Mouse (Mus musculus): Measurements from ENCODE around the gene Matn3.
"Not testable (repeated sequence)": the region's sequence is repeated elsewhere in the genome, so short reads cannot be mapped to it uniquely, and the experiment has no call there.

Matn3 gene

DNA sequence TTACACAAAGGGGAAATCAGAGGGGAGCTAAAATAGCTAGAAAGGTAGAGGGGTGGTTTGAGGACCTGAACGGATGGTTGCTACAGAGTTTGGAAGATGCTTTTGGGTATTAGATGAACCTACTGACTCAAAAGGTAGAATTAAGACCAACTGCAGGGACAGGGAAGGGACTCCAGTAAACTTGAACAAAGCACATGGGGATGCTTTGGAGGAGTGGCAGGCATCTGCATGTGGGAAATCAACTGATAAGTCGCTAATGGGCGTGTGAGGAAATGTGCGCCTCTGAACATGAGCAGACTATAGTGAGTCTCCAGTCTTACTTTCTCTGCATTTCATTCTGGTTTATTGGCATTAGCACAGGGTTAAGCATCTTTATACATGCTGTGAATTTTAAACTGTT lies 16.6 kb upstream of the Matn3 start:
- in situ Hi-C loops (cut with MboI, MseI): no loop called here

DNA sequence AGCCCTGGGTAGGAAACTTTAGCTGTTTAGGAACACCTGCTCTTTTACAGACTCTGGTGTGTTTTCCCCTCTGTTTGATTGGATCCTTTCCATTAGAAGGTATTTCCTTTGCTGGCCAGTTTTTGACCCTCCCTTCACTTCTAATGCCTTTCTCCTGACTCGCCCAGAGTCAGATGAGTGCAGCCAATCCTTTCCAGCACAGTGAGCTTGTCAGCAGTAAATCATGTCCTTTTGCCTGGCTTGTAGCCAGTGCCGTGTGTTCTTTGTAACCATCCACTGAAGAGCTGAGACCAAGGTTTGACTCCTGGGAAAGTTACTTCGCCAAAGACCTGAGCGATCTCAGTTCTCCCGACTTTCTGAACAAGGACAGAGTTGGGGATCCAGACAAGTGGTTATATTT lies 12.4 kb upstream of the Matn3 start:
- in situ Hi-C loops (cut with MboI, MseI): no loop called here

DNA sequence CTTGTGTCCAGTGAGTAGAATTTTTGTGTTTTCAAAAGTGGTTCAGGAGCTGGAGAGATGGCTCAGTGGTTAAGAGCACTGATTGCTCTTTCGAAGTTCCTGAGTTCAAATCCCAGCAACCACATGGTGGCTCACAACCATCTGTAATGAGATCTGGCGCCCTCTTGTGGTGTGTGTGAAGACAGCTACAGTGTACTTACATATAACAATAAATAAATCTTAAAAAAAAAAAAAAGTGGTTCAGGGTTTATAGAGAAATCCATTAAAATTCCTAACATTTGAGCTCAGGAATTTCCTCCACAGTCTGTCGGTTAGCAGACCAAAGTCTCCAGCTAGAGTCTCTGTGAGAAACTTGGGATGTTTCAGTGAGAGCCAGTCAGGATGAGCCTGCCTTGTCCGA lies 11.5 kb upstream of the Matn3 start:
- in situ Hi-C loops (cut with MboI, MseI): not testable (repeated sequence)

DNA sequence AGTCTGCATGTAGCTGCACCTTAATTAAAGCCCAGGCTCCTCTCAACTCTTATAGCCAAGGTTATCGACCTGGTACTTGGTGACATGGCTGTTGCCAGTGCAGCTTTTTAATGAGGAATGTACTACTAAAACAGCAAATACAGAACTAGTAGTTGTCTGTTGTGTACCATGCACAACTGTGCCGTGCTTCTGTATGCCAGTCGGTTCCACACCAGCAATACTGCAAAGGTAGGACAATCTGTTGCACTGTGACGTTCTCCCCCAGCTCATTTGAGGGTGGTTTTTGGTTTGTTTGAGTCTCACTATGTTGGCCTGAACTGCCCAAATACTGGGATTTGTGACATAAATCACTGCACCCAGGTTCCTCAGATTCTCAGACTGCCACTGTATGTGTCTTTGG lies 8.2 kb upstream of the Matn3 start:
- in situ Hi-C loops (cut with MboI, MseI): no loop called here

DNA sequence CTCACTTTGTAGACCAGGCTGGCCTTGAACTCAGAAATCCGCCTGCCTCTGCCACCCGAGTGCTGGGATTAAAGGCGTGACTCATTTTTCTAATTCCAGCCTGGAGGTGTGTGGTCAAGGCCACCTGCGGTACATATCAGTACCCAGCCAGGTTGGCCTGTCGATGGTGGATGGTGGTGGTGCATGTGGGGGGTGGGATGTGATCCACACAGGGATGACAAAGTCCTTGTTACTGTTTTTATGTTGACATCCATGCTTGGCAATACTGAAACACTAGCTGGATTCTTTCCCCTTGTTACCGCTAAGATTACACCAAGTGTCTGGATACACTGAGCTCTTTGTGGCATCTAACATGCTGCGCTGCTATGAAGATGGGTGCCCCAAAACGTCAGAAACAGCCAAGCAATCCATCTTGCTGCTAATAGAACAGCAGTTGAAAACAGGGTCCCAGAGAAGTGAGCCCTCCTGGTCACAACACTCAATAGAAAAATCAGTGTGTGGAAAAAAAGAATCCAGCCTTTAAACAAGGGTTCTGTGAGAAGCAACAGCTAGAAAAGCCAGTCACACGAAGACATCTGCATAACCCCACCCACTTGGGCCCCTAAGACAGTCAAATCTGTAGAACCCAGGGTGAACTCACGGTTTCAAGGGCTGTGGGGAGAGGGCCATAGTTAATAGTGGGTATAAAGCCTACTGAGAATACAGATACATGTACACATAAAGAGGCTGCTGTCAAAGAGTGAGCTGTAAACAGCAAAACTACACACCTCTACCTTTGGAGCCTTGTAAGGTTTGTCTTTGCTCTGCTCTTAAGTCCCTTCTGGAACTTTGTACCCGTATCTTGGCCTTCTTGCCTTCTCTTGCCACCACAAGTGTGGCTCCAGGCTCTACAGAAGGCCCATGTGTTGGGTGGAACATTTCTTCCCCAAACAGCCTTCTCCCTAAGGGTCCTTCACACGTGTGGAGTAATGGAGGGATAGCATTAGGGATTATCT lies 7.4 kb upstream of the Matn3 start:
- in situ Hi-C loops (cut with MboI, MseI): no loop called here

DNA sequence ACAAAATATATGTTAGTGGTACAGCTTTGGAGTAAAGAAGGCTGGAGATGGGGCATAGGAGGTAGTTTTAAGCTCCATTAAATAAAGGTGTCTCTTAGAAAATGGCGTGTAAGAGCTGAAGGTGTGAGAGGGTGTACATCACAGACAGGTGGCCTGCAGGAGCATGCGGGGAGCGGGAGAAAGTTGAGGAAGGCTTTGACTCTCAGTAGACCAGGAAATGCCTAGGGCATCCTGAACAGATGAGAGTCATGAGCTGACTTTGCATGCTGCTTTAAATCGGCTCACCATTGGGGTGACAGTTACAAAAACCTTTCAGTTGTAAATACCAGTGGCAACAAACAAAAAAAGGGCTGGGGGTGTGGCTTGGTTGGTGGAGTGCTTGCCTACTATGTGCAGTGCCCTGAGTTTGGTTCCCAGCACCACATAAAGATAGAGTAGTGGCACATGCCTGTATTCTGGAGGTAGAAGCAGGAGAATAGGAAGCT lies 6.6 kb upstream of the Matn3 start:
- in situ Hi-C loops (cut with MboI, MseI): no loop called here

DNA sequence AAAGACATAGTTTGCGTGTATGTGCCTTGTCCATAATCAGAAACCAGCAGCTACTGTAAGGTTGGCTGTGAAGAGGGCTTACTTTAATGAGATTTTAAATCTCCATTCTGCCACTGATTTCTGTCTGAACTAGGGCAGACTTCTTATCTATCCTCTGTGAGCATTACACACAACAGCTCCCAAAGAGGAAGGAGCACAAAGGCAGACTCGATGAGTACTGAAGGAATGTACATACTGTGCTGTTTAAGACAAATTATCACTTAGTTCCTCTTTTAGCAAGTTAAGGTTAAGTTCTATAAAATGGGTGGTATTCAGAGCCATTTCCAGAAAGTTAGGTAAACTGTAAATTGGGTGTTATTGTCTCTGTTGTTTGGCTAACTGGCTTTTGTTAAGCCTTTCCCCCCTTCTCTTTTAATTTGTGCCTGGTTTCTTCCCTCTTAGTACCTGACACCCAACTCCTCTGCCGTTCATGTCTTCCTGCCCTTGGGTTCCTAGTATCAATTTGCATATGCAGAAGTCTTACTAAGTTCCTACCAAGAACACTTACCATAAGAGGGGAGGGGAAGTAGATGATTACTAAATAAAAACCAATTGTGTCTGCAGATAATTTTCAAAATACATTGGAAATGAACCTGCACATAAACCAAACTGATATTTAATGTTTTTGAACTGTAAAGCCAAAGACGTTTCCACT lies 5.9 kb upstream of the Matn3 start:
- in situ Hi-C loops (cut with MboI, MseI): no loop called here

DNA sequence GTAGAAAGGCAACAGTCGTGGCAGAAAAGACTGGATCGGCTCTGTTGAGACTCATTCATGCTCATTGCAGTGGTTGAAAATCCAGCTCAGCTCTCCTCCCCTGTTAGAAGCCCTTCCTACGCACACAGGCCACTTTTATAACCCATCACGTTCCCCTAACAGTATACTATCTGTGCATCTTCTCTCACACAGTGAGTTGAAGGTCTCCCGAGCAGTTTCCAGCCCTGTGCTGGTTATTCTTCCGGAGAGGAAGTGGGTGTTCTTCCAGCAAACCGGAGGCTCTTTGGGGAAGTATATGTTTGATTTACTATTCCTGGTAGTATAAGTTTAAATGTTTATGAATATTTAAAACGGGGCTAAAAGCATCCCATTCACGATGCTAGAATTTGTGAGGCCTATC lies 566 bp upstream of the Matn3 start:
- in situ Hi-C loops (cut with MboI, MseI): no loop called here

DNA sequence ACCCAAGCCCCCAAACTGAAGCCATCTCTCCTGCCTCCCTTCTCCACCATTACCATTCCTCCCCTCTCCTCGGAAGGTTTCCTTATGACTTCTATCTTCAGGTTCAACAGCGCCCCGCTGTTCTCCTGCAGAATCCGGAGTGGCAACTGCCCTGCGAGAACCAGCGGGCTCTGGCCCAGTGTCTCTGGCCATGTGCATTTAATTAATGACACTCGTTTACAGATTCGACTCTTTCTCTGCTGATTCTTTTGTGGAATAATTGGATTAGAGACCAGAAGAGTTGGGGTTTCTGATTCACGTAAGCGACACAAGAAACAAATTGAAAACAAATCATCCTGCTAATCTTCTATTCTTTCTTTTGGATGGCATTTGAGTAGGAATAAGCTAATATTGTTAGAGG lies 5.4 kb downstream of the Matn3 start:
- in situ Hi-C loops (cut with MboI, MseI): no loop called here

DNA sequence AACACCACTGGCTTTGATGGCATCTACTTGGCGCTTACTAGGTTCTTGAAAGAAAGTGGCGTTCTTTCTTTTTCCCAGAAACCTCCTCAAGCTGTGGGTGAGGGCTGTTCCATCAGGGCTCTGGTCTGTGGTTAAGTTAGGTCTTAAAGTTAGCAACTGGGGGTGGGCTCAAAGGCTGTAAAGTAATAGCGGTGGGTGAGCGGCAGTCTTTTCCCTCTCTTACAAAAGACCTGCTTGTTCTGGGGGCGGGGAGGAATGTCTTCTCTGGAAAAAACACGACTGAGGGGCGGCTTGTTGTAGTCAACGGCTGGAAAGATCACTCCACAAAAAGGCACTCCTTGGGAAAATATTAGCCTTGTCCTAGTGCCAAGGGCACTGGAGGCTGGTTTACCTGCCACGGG lies 6.4 kb downstream of the Matn3 start:
- in situ Hi-C loops (cut with MboI, MseI): no loop called here

DNA sequence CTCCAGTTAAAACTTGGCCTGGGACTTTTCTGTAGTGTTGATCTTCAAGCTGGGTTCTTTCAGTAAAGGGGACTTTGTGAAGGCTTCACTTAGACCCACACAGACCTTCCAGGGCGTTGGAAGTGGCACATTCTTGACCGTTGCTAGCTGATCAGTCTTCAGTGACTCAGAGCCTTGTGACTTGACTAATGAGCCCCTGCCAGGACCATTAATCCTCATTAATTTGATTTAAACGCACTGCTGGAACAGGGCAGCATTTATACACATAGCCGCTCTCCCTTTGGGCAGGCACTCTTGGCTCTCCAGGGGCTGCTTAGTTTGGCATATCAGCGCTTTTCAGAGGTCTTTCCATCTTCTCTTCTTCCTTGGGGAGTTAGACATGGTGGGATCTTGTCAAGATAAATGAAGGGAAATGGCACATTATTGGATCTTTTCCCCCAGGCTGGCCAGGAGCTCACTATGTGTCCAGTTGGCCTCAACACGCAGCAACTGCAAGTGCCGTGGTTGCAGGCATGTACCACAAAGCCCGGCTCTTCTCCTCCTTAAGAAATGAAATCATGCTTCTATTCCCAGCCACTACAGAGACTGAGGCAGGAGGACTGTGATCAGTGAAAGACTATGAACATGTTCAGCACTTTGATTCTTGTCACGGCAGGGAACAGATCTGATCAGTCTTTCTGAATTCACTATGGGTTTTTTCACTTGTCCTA lies 14.0 kb downstream of the Matn3 start:
- in situ Hi-C loops (cut with MboI, MseI): no loop called here

DNA sequence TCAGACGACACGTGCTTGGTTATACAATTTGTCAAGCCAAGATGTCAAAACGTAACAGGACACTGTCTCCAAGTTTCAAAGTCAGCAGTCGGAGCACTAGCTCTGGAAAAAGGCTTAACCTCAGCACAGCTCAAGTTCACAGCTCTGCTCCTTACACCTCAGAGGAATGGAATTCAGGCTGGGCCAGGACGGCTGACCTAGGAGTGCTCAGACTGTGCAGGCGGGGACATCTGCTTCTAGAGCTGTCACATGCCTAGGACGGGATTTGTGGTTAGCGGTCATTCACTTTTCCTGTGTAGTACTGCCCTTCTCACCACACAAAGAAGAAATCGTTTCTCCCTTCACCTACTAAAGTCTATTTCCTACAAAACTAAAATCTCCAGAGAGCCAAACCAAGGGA lies 22.1 kb downstream of the Matn3 start:
- in situ Hi-C loops (cut with MboI, MseI): no loop called here

DNA sequence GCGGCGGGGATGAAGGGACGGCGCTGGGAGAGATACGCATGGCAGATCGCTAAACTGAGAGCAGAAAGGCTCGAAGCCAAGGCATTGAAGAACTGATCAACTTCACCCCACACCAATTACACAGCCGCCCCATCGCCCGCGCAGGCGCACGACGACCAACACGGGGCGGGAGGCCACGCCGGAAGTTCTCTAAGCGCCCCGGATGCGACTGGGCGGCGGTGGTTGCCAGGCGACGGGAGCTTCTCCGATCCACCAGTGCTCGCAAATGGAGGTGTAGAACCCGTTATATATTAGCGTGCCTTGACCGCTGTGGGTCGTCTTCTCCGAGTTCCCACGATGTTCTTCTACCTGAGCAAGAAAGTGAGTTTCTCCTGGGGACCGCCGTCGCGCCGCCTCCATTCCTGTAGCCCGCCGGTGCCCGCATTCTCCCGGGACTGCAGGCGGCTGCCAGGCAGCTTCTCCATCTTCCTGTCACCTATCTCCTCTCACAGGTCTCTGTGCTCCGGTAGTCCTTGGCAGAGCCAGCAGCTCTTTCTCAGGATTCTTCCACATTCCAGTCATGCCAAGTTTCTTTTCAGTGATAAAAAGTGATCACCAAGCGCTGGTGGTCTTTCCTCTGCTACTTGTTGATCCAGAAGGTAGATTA lies 26.2 kb downstream of the Matn3 start, which contains the start of gene Wdr35:
Gene Wdr35, plus strand, starts transcription at position 73 of the 646 bp plus-strand sequence.
- in situ Hi-C loops (cut with MboI, MseI): no loop called here

DNA sequence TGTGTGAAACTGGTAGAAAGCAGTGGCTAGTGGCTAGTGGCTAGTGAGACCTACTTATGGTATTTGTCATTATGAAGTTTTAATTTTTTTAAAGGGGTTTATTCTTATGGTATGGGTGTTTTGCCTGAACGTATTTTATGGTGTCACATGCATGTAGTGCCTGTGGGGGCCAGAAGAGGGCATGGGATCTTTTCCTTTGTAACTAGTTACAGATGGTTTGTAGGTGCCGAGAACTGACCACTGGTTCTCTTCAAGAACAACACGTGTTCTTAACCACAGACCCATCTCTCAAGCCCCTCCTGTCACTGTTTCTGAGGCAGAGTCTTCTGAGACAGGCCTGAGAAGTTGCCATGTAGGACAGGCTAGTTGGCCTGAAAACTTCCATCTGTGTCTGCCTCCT lies 27.3 kb downstream of the Matn3 start:
- in situ Hi-C loops (cut with MboI, MseI): no loop called here

DNA sequence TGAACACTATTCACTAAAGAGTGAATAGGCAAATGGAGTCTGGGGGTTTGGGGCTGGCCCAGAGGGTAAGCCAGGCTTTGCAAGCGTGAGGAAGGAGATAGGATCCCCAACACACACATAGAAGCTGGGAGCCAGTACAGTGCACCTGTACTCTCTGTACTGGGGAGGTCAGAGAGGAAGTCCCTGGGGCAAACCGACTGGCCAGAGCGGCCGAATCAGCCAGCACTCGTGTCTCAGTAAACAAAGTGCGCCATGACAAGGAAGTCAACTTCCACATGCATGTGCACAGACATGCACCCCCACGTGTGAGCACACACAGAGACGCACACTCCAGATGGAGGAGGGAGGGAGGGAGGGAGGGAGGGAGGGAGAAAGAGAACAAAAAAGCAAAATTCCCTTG lies 45.5 kb downstream of the Matn3 start:
- in situ Hi-C loops (cut with MboI, MseI): no loop called here

DNA sequence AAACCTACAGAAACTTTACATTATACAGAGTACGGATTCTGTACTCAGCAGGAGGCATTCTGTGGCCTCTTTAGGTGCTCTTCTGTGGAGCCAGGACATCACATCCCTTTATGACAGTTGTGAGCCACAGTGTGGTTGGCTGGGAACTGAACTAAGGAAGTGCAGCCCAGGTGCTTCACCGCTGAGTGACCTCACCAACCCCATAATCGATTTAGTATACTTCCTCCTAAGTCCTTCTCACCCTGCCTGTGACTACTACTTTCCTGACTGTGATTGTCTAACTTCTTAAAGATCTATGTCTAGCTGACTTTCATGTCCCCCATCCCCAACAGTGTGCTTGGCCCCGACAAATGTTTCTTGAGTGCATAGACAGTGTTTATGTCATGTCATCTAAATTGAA lies 50.6 kb downstream of the Matn3 start:
- in situ Hi-C loops (cut with MboI, MseI): no loop called here

DNA sequence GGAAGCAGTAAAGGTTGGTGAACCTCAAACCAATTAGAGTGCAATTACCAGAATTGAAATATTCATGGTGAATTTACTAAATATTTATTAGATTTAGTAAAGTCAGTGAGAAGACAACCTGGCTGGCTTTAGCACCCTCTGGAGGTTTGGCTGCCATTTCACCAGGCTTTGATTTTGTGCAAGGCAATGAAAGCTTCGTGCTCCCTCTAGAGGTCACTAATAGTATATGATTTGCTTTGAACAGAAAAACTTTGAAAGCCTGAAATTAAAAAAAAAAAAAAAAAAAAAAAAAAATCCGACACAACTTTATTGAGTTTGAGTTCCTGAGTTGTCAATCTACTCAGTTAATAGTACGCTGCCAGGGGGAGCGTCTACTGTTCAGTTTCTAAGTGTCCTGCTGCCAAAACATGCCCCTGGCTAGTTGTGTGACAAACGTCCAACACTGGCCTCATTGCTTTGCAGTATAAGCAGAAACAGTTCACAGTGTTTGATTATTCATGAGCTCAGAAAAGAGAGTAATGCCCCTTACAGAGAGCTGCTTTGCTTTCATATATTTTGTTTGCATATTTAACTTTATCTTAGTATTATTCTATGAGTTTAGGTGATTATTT lies 54.4 kb downstream of the Matn3 start:
- in situ Hi-C loops (cut with MboI, MseI): no loop called here

DNA sequence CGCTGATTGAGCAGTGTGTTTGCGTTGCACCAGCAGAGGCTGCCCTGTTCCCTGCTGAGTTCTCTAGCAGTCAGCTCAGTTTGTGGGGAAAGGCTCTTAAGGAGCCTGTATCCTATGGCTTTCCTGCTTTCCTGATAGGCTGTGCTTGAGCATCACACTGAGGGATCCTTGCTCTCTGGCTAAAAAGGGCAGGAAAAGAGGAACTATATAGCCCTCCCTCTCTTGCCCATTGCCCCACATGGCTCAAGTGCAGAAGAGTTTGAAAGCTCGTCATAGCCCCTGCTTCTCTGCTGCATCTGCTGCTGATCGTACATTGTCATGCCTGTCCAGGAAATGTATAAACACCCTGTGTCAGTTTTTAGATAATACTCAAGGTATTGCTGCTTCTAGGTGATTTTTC lies 59.4 kb downstream of the Matn3 start:
- in situ Hi-C loops (cut with MboI, MseI): loop anchor here (5.0 kb wide), 2 partner anchors 120 to 240 kb away; no protein-coding TSS in a partner anchor

DNA sequence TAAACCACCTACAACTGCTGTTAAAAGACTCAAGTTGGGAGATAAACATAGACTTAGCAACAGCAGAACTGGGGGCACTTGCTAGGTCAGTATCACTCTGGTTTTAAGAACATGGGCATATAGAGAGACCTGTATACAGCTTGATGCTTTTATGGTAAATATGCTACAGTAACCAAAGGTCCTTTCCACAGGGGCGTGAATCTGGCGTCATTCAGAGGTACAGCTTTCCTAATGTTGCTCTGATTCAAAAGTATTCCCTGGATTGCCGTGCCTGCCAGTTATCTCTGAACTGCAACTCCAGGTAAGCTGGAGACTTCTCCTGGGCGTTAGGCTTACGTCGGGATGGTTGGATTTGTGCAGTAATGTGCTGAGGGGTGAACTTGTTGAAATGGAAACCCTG lies 60.1 kb downstream of the Matn3 start:
- in situ Hi-C loops (cut with MboI, MseI): loop anchor here (5.0 kb wide), 2 partner anchors 121 to 241 kb away; no protein-coding TSS in a partner anchor

DNA sequence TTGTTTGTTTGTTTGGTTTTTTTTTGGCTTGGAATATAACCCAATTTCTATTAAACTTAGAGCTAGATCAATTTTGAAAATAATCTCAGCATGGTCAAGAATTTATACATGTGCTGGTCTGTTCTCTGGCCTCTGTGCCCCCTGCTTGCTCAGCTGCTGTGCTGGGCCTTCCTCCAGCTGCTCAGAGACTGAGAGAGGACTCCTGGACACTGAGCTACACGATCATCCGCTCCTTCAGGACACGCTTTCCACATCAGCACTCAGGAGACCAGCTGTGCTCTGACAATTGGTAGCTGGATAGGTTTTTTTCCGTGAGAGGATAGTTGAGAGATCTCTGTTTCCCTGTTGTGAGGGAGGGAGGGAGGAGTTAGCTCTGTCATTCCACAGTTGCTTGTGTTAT lies 62.6 kb downstream of the Matn3 start:
- in situ Hi-C loops (cut with MboI, MseI): no loop called here

DNA sequence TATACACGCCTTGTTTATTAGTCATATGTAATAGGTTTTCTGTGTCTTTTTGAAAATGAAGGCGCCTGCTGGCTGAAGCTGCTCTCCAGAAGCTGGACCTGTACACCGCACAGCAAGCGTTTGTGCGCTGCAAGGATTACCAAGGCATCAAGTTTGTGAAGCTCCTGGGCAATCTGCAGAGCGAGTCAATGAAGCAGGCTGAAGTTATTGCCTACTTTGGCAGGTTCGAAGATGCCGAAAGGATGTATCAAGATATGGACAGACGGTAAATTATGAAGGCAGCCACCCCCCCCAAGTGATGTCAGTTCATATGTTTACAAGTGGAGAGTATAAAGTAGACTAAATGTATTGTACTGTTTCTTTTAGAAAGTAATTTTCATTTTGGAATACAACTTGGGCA lies 68.6 kb downstream of the Matn3 start:
- in situ Hi-C loops (cut with MboI, MseI): no loop called here

Data from regulatory T cell (primary cell).